Mouse (Mus musculus) midbrain, postnatal 0 days (tissue): ENCODE results near the gene Cdh1. TPM values are rescaled to one million over a fixed set of nuclear protein-coding genes. Genes with fewer than 3 reads are reported as not detected.

Experiments
- ATAC-seq: fragments of 200-750 bp; cut with Nextera tagmentation; 2 replicates; pipeline ENCODE4 v1.8.0; 2017; ENCODE audit warnings: moderate number of reproducible peaks, mild to moderate bottlenecking, moderate TSS enrichment, moderate library complexity; ENCODE audit not compliant: low FRiP score
- DNase-seq: peaks from one replicate; pipeline ENCODE4 v3.0.0-alpha.2; 2015; ENCODE audit warnings: low spot score
- H3K27ac ChIP-seq: fragments of 300-500 bp; sonication (generic); 2 replicates; pipeline ENCODE4 v1.5.1; 2014; ENCODE audit warnings: low read depth, mild to moderate bottlenecking, low read length, mixed read lengths
- H3K27me3 ChIP-seq: fragments of 300-500 bp; sonication (generic); 2 replicates; pipeline ENCODE4 v1.6.1; 2014; ENCODE audit warnings: low read length, control low read depth, mixed read lengths; ENCODE audit not compliant: insufficient read depth
- H3K36me3 ChIP-seq: fragments of 300-500 bp; sonication (generic); 2 replicates; pipeline ENCODE4 v1.6.1; 2014; ENCODE audit warnings: low read length, control low read depth, mixed read lengths; ENCODE audit not compliant: insufficient read depth
- H3K4me1 ChIP-seq: fragments of 300-500 bp; sonication (generic); 2 replicates; pipeline ENCODE4 v1.6.1; 2014; ENCODE audit warnings: mild to moderate bottlenecking, control low read depth, antibody characterized with exemption, low read length, mixed read lengths; ENCODE audit not compliant: insufficient read depth
- H3K4me2 ChIP-seq: fragments of 300-500 bp; sonication (generic); 2 replicates; pipeline ENCODE4 v1.6.1; 2014; ENCODE audit warnings: low read depth, mild to moderate bottlenecking, low read length, mixed read lengths; ENCODE audit not compliant: poor library complexity, severe bottlenecking
- H3K4me3 ChIP-seq: fragments of 300-500 bp; sonication (generic); 2 replicates; pipeline ENCODE4 v1.5.1; 2014; ENCODE audit warnings: low read depth, mild to moderate bottlenecking, low read length, moderate library complexity
- H3K9ac ChIP-seq: fragments of 300-500 bp; sonication (generic); replicated peaks from 2 replicates; pipeline ENCODE4 v1.6.1; 2014; ENCODE audit warnings: mild to moderate bottlenecking, low read length, moderate library complexity, mixed read lengths; ENCODE audit not compliant: poor library complexity, severe bottlenecking
- H3K9me3 ChIP-seq: fragments of 300-500 bp; sonication (generic); 2 replicates; pipeline ENCODE4 v1.6.1; 2016; ENCODE audit warnings: low read length, control low read depth
- CTCF ChIP-seq: IDR thresholded peaks from 2 replicates; pipeline ENCODE4 v1.5.1; 2016; ENCODE audit warnings: antibody characterized with exemption, mild to moderate bottlenecking
- WGBS: fragments of 180-500 bp; shearing (Covaris S2); extraction: QIAGEN DNeasy Blood & Tissue Kit; methylation state at CpG from one replicate; pipeline ENCODE4 v1.1.7; 2014; 5-methylcytosine and 5-hydroxymethylcytosine counted together
- polyA plus RNA-seq: library from polyadenylated mRNA; unstranded; fragments of >200 nt; fragmentation: Nextera tagmentation; extraction: Ambion mirVana; gene quantifications from 2 replicates; pipeline ENCODE4 v1.2.1, GENCODE M21; 2015
- total RNA-seq: library from RNA; depleted of rRNA; stranded (reverse); fragments of >200 nt; gene quantifications from 2 replicates; pipeline ENCODE4 v1.2.3, GENCODE M21; 2014

Gene Cdh1
- total and polyA plus RNA-seq, 2 experiments from 2014 or later = 6.9 to 7.9 TPM

- no peaks in the 10 kb centered on the region for H3K4me1 ChIP-seq
- no peak overlapping the region for H3K9ac ChIP-seq
- TF ChIP-seq CTCF = no peak
- H3K9me3 ChIP-seq = no peaks in the 10 kb centered on the region
- WGBS = 84% methylated on average over 4 of the region's 4 CpGs
- no peaks in the 10 kb centered on the region for H3K36me3 ChIP-seq
- H3K4me3 ChIP-seq = no peak overlapping the region
- H3K27me3 ChIP-seq = no peaks in the 10 kb centered on the region
- no peak overlapping the region for H3K4me2 ChIP-seq
- H3K27ac ChIP-seq = no peak overlapping the region
- ATAC-seq (no peak), DNase-seq (no peak)
Observed at GRCm38 (mm10) chr8:106574283-106574682, 28.9 kb upstream of the Cdh1 start.

GRCm38 (mm10) chr8:106576849-106577555, 26.1 kb upstream of the Cdh1 start:
- no peak overlapping the region for H3K9ac ChIP-seq
- ATAC-seq (no peak), DNase-seq (peak; percentile 40)
- WGBS = 49% methylated on average over 6 of the region's 6 CpGs
- H3K36me3 ChIP-seq = no peaks in the 10 kb centered on the region
- no peaks in the 10 kb centered on the region for H3K9me3 ChIP-seq
- no peak for TF ChIP-seq CTCF
- no peak overlapping the region for H3K4me2 ChIP-seq
- H3K27ac ChIP-seq = no peak overlapping the region
- no peak overlapping the region for H3K4me3 ChIP-seq
- no peaks in the 10 kb centered on the region for H3K4me1 ChIP-seq
- H3K27me3 ChIP-seq = no peaks in the 10 kb centered on the region

- Histone ChIP-seq H3K4me3 (no peak overlapping the region), H3K9me3 (no peaks in the 10 kb centered on the region), H3K27me3 (no peaks in the 10 kb centered on the region), H3K36me3 (no peaks in the 10 kb centered on the region), H3K27ac (no peak overlapping the region), H3K4me1 (no peaks in the 10 kb centered on the region), H3K4me2 (no peak overlapping the region), H3K9ac (no peak overlapping the region)
- TF ChIP-seq CTCF = no peak
- ATAC-seq = no peak
- DNase-seq = no peak
- WGBS = 81% methylated on average over 2 of the region's 2 CpGs
Observed at GRCm38 (mm10) chr8:106579510-106579909, 23.6 kb upstream of the Cdh1 start.

- DNase-seq (no peak), ATAC-seq (no peak)
- Histone ChIP-seq H3K36me3 (no peaks in the 10 kb centered on the region), H3K4me1 (no peaks in the 10 kb centered on the region), H3K4me3 (no peak overlapping the region), H3K27ac (no peak overlapping the region), H3K27me3 (no peaks in the 10 kb centered on the region), H3K9me3 (no peaks in the 10 kb centered on the region), H3K4me2 (no peak overlapping the region), H3K9ac (no peak overlapping the region)
- no peak for TF ChIP-seq CTCF
- 82% methylated on average over 6 of the region's 6 CpGs for WGBS
Observed at GRCm38 (mm10) chr8:106581344-106582088, 21.6 kb upstream of the Cdh1 start.

- no peak for DNase-seq
- Histone ChIP-seq H3K36me3 (no peaks in the 10 kb centered on the region), H3K27ac (no peak overlapping the region), H3K9me3 (no peaks in the 10 kb centered on the region), H3K4me3 (no peak overlapping the region), H3K9ac (no peak overlapping the region), H3K4me1 (no peaks in the 10 kb centered on the region), H3K27me3 (no peaks in the 10 kb centered on the region), H3K4me2 (no peak overlapping the region)
- no peak for TF ChIP-seq CTCF
- 83% methylated on average over 11 of the region's 11 CpGs for whole genome bisulfite sequencing
- ATAC-seq = no peak
Observed at GRCm38 (mm10) chr8:106584942-106585670, 18.0 kb upstream of the Cdh1 start.

GRCm38 (mm10) chr8:106585671-106586037, 17.5 kb upstream of the Cdh1 start:
- no peak overlapping the region for H3K4me2 ChIP-seq
- no peak overlapping the region for H3K4me3 ChIP-seq
- H3K9me3 ChIP-seq = no peaks in the 10 kb centered on the region
- 88% methylated on average over 3 of the region's 3 CpGs for WGBS
- DNase-seq (no peak), ATAC-seq (no peak)
- no peak overlapping the region for H3K27ac ChIP-seq
- no peaks in the 10 kb centered on the region for H3K4me1 ChIP-seq
- H3K36me3 ChIP-seq = no peaks in the 10 kb centered on the region
- H3K9ac ChIP-seq = no peak overlapping the region
- H3K27me3 ChIP-seq = no peaks in the 10 kb centered on the region
- no peak for TF ChIP-seq CTCF
